Mouse (Mus musculus) gastrocnemius, adult 2 months (tissue): ENCODE measurements around the gene Gpc1. TPM values are rescaled to one million over a fixed set of nuclear protein-coding genes. Genes with fewer than 3 reads are reported as not detected.

ENCODE experiments used
- DNase-seq: peaks from one replicate; pipeline ENCODE4 v3.0.0; 2022
- H3K27ac ChIP-seq: fragments of 200-600 bp; 2 replicates; pipeline ENCODE4 v1.8.1; 2022; ENCODE audit warnings: mild to moderate bottlenecking
- H3K4me3 ChIP-seq: fragments of 200-600 bp; 2 replicates; pipeline ENCODE4 v1.8.1; 2022; ENCODE audit warnings: mild to moderate bottlenecking, moderate library complexity
- CTCF ChIP-seq: fragments of 200-600 bp; IDR thresholded peaks from 2 replicates; pipeline ENCODE4 v1.8.1; 2022; ENCODE audit warnings: antibody characterized with exemption, mild to moderate bottlenecking, moderate library complexity
- intact Hi-C: fragments of 180-260 bp; cut with DNase I; formaldehyde crosslinking; loops from one replicate; pipeline ENCODE4 v1.15.1; 2025
- long read RNA-seq, 2 experiments: library from polyadenylated mRNA; stranded (forward); transcript quantifications; one replicate each; pipeline ENCODE4 v2.0.0; 2021
- total RNA-seq, 2 experiments: library from RNA; stranded (reverse); gene quantifications; 2 replicates each; pipeline ENCODE4 v1.2.3; 2021

Gene Gpc1
- total RNA-seq = 100 to 1,000 TPM; 214 to 256 TPM
- long read RNA-seq, experiment 1, full-length matches to known transcripts = 653 of 743 reads
- long read RNA-seq, experiment 1, partial matches to known transcripts = 79 of 743 reads
- long read RNA-seq, experiment 1, other reads (novel, unspliced or antisense) = 11 of 743 reads
- long read RNA-seq, experiment 2, full-length matches to known transcripts = 660 of 749 reads
- long read RNA-seq, experiment 2, partial matches to known transcripts = 82 of 749 reads
- long read RNA-seq, experiment 2, other reads (novel, unspliced or antisense) = 7 of 749 reads

DNA sequence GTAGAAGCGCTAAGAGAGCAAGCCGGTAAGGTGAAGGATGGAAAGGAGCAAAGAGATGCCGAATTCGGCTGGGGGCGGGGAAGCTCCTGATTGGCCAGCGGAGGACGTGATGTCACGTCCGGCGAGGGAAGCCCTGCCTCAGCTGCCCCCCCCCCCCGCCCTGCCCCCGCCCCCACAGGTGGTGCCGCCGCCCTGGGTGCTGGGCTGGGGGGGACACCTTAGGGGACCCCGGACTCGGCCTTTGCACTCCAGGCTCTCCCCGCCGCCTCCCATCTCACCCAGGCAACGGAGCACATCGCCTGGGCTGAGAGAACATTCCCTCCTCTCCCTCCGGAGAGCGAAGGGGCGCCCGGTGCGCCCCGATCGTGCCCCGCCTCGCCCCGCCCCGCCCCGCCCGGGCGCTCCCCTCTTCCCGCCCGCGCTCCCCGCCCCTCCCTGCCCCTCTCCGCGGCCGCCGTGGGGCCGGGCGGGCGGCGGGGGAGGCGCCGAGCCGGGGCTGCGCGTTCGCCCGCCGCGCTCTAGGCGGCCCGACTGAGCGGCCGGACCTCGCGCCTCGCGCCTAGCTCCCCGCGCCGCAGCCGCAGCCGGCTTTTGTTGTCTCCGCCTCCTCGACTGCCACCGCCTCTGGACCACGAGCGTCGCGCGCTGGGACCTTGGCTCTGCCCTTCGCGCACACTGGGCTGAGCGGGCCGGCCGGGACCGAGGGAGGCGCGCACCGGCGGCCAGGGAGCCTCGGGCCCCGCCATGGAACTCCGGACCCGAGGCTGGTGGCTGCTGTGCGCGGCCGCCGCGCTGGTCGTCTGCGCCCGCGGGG is at the start of gene Gpc1:
Gene Gpc1 (plus strand): TSS at position 458 of the 814 bp plus-strand sequence.
- no peak for TF ChIP-seq CTCF

DNA sequence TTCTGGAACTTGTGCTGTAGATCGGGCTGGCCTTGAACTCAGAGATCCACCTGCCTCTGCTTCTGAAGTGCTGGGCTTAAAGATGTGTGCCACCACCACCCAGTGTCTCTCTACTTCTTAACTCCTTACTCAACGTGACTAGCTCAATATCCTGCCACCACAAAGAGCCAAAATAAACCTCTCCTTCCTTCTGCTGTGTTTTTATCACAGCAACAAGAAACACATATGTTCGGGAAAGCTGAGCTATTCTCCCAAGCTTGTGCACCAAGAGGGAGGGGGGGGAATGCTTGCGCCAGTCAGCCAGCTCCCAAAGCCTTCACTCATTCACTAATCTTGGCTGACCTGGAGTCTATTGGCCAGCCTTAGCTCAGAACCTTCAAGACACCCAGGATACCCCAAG is 49.6 kb upstream of the Gpc1 start:
- intact Hi-C loops = no loop called here

More for the DNA sequence above, at the start of gene Gpc1:
- H3K27ac ChIP-seq = peak within 1 kb of the TSS; percentile 99
- H3K4me3 ChIP-seq = peak within 1 kb of the TSS; percentile 82
- intact Hi-C loops = loop anchor here (2.0 kb wide), 1 partner anchor 57 kb away; no protein-coding TSS in a partner anchor
- peak; percentile 91 for DNase-seq

DNA sequence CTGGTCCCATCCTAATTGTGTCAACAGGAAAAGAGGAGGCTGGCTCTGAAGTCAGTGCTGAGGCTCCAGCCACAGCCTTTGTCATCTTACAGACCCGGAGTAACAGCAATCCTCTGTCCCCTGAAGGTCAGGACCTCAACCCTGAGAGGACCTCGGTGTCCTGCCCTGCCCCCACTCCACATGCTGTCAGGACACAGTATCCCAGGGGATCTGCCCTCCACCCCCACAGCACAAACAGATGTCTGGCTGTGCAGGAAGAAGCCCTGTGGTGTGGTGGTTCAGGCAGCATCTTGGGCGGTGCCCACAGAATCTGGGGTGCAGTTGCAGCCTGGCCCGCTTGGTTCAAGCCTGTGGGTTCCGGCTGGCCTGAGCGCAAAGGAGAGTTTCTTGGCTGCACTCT is 48.9 kb upstream of the Gpc1 start:
- intact Hi-C loops = no loop called here
- peak; percentile 65 for DNase-seq
- Histone ChIP-seq H3K4me3 (no peak overlapping the region), H3K27ac (peak overlapping the region; percentile 36; the same call in 1 of the 2 replicates)
- no peak for TF ChIP-seq CTCF

More for the DNA sequence above, 49.6 kb upstream of the Gpc1 start:
- no peak overlapping the region for H3K4me3 ChIP-seq
- H3K27ac ChIP-seq = no peak overlapping the region
- DNase-seq = no peak
- no peak for TF ChIP-seq CTCF

DNA sequence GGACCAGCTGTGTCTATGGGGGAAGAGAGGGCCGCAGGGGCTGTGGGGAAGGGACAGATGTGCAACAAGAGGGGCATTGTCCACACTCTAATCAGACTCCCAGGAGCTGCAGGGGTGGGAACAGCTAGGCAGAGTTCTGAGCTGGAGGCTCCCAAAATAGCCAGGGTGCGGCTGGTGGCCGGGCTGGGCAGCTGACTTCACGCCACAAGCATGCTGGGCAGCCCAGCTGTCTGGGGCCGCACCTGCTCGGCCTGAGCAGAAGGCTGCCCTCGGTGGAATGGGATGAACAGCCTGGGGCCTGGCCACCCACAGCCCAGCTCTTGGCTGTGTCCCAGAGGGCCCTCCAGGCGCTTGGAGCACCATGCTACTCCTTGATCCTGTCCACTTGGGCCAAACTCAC is 44.2 kb upstream of the Gpc1 start:
- DNase-seq = peak; percentile 90
- Histone ChIP-seq H3K4me3 (no peak overlapping the region), H3K27ac (peak overlapping the region; percentile 90)
- intact Hi-C loops = loop anchor here (5.0 kb wide), 1 partner anchor 85 kb away; no protein-coding TSS in a partner anchor
- TF ChIP-seq CTCF = no peak

DNA sequence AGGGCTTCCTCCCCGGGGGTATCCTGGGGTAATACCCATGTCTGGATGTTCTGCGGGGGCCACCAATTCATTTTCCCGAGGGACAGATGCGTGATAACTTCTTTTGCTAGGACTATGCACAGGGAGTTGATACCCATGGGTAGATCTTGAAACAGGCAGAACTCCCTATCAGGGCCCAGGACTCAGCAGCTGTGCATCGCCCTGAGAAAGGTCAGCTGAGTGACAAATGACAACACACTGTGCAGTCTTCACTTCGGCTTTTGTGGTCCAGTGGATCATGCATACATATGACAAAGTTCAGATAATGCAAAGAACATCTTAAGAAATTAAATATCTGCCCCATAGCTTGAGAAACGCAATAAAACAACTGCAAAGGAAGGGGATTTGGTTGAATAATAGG is 43.4 kb upstream of the Gpc1 start:
- DNase-seq = no peak
- TF ChIP-seq CTCF = no peak
- no peak overlapping the region for H3K4me3 ChIP-seq
- intact Hi-C loops = loop anchor here (5.0 kb wide), 1 partner anchor 86 kb away; no protein-coding TSS in a partner anchor
- H3K27ac ChIP-seq = no peak overlapping the region

DNA sequence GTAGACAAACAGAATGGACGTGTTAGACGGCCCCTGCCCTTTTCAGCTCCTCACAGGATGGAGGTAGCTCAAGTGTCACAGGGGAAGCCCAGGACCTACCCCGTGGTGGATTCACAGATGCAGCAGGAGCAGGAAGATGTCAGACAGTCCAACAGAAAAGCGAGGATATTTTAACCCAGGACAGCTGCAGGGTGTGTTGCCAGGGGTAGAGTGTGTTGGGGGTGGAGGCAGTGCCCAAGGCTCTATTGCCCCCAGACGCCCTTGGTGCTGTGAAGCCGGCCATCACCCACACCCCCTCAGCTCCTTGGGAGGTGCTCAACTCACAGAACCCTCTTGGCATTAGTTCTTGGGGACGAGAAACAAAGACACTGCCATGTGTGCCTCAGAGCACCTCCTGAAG is 40.8 kb upstream of the Gpc1 start:
- Histone ChIP-seq H3K27ac (peak overlapping the region; percentile 44), H3K4me3 (peak overlapping the region; percentile 2; the same call in 1 of the 2 replicates)
- no peak for DNase-seq
- TF ChIP-seq CTCF = no peak
- intact Hi-C loops = loop anchor here (2.0 kb wide), 1 partner anchor 38 kb away; no protein-coding TSS in a partner anchor

DNA sequence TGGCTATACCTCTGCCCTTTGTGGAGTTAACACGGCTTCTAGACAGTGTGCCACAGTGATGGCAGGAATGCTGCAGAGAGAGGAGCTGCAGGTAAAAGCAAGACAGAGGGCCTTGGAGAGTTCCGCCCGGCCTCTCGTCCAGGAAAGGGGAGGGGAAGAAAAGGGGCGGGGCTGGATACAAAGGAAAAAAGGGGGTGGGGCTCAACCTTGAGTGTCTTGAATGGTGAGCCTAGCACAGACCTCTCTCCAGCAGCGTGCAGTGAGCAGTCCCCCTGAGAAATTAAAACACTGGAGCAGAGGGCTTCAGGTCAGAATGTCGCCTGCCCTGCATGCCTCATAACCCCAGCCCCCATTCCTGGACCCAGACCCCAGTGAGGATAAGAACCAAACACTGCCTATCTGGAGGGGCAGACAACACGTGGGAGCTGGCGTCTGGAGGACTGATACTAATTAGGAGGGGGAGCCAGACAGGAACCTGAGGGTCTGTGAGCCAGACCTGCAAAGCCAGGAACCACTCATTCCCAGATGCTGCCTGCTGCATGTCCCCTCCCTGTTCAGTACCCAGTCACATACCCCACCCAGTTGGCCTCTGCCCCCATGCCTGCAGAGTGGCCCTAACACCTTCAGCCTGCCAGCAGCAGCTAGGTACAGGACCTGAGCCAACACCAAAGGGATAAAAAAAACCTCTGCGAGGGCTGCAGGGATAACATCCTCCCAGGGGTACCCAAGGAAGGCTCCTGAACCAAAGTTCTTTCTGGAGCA is 40.2 kb upstream of the Gpc1 start:
- no peak for TF ChIP-seq CTCF
- intact Hi-C loops = loop anchor here (2.0 kb wide), 1 partner anchor 38 kb away; no protein-coding TSS in a partner anchor
- Histone ChIP-seq H3K27ac (peak overlapping the region; percentile 44), H3K4me3 (peak overlapping the region; percentile 2; the same call in 1 of the 2 replicates)
- peak; percentile 58 for DNase-seq

DNA sequence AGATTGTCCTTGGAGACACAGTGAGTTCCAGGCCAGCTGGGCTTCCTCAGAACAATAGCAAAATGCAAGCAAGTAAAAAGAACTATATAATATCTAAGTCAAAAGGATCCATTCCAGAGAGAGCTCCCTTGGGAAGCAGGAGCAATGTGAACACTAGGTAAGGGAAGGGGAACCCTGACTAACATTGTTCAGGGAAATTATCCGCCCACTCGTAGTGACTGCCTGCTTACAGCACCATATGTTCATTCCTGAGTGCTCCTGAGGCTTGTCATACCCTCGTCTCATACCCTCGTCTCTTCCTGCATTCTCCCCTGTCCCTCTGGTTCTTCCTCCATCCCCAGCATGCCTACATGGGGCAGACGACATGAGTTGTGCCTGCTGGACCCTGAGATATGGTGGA is 37.7 kb upstream of the Gpc1 start:
- TF ChIP-seq CTCF = no peak
- intact Hi-C loops = no loop called here
- H3K27ac ChIP-seq = no peak overlapping the region
- DNase-seq = no peak
- H3K4me3 ChIP-seq = no peak overlapping the region

DNA sequence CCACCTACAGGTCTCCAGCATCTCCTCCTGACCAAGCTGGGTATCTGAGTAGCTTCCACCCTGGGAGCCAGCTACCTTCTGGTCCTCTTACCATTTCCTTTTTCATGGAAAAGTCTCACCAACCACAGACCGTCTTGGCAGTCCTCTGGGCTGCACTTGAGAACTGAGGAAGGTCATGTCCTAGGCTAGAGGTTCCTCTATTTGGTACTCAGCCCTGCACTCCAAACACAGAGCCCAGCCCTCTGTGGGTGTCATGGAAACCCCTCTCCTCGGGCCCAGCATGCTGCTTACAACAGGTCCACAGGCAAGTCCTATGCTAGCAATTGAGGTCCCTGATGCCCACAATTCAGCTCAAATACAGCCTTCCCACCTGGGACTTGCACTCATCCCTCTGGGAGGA is 33.0 kb upstream of the Gpc1 start:
- intact Hi-C loops = no loop called here
- no peak overlapping the region for H3K27ac ChIP-seq
- no peak overlapping the region for H3K4me3 ChIP-seq
- TF ChIP-seq CTCF = no peak
- DNase-seq = no peak

DNA sequence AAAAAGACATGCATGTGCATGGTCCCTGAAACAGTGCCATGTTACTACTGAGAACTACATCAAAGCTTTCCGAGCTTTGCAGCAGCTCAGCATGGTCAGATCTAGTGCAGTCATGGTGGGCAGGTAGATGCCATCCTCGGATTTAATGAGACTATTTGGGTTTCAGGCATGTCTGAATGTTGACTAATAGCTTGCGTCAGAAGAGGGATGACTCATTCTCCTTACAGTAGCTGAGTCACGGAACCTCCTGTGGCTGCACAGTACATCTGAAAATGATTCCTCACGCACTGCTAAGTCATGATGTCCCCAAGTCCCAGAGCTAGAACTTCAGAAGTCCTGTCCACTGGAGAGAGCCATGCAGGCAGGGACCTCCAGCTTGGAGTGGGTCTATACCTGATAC is 31.8 kb upstream of the Gpc1 start:
- Histone ChIP-seq H3K27ac (no peak overlapping the region), H3K4me3 (no peak overlapping the region)
- intact Hi-C loops = no loop called here
- no peak for DNase-seq
- no peak for TF ChIP-seq CTCF

DNA sequence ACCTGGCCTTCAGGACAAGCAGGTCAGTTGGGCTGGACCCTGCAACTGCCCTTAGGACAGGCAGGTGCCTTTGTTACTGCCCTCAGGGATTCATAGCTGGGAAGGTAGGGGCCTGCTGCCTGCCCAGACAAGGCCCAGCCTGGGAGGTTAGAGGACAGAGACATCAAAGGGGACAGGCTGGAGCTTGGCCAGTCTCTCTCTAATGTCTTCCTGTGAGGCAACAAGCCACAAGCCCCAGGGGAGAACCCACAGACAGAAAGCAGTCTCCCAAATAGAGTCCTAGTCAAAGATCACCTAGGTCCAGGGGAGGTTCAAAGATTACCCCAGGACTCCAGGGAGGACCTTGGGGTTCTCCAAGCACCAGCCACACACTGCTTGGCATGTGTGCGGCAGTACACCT is 29.1 kb upstream of the Gpc1 start:
- no peak for TF ChIP-seq CTCF
- DNase-seq = no peak
- intact Hi-C loops = no loop called here
- Histone ChIP-seq H3K27ac (no peak overlapping the region), H3K4me3 (no peak overlapping the region)

DNA sequence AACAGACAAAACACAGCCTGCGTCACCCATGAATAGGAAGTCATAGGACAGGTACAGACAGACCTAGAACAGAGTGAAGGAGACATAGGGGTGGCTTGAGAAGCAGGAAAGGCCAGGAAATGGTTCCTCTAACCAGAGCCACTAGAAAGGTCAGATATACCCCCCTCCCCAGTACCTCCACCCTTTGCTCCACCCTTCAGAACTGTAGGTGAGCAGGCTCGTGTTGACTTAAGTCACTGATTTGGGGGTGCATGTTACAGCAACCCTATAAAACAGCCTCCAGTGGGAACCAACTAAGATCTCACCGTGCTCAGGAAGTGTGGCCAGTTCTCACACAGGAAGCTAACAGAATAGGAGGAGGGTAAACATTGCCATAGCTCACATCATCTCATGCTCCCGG is 28.1 kb upstream of the Gpc1 start:
- no peak for TF ChIP-seq CTCF
- Histone ChIP-seq H3K27ac (no peak overlapping the region), H3K4me3 (no peak overlapping the region)
- no peak for DNase-seq
- intact Hi-C loops = no loop called here

DNA sequence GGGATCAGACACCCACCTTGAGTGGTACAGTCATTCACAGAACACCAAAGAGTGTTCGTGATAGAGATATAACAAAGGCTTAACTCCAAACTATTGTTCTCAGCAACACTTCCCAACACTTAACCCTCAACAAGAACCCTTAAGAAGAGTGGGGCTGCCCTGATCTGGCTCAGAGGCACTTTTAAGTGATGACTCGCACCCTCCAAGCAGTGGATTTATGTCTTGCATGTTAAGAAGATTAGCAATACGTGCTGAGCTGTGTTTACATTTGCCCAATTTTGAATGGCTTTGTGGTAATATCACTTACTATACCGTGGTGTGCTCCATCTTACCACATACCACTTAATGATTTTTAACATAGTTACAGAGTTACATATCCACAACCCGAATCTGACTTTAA is 26.3 kb upstream of the Gpc1 start:
- intact Hi-C loops = no loop called here
- TF ChIP-seq CTCF = no peak

More for the DNA sequence above, 26.3 kb upstream of the Gpc1 start:
- DNase-seq = no peak
- Histone ChIP-seq H3K4me3 (no peak overlapping the region), H3K27ac (no peak overlapping the region)
